Comparison of ENCODE assay signal across 30 mouse cellular contexts in genomic region chr5:91989261-91989660, GRCm38 (mm10). TPM values are rescaled to one million over a fixed set of nuclear protein-coding genes. Genes with fewer than 3 reads are reported as not detected.
DNase-seq lines count a peak whose midpoint lies in the region; ATAC-seq lines count a peak whose summit lies in the region.
"Had no signal": no experiment of that assay in that cellular context is flagged by ENCODE, and none has a peak within 500 bp of the region (broad histone marks: within the 10 kb centered on the region; RNA-seq: fewer than 3 reads in every experiment).

No protein-coding gene starts in this region.

- H3K4me3 ChIP-seq in midbrain, embryonic 14.5 days (replicated peaks; ENCODE audit: low read depth, low read length) = no peak overlapping the region
- H3K4me3 ChIP-seq in midbrain, embryonic 10.5 days = no peak overlapping the region
- H3K4me3 ChIP-seq in hindbrain, embryonic 14.5 days (replicated peaks; ENCODE audit: low read length) = no peak overlapping the region
- H3K4me3 ChIP-seq: embryonic facial prominence, embryonic 12.5 days; embryonic facial prominence, embryonic 15.5 days; gastrocnemius, adult 2 months; hindbrain, embryonic 10.5 days; hindbrain, embryonic 13.5 days had no signal

- no peaks in the 10 kb centered on the region for H3K9me3 ChIP-seq in midbrain, embryonic 14.5 days (ENCODE audit: control insufficient read depth, low read length)
- H3K9me3 ChIP-seq in midbrain, embryonic 10.5 days (replicated peaks) = no peaks in the 10 kb centered on the region
- no peaks in the 10 kb centered on the region for H3K9me3 ChIP-seq in hindbrain, embryonic 14.5 days (ENCODE audit: control insufficient read depth, low read length)
- H3K9me3 ChIP-seq: embryonic facial prominence, embryonic 12.5 days; embryonic facial prominence, embryonic 15.5 days; hindbrain, embryonic 10.5 days; hindbrain, embryonic 13.5 days had no signal

- H3K4me1 ChIP-seq in midbrain, embryonic 14.5 days (ENCODE audit: control insufficient read depth, insufficient read depth, low read length) = no peaks in the 10 kb centered on the region
- H3K4me1 ChIP-seq in midbrain, embryonic 10.5 days = no peaks in the 10 kb centered on the region
- no peaks in the 10 kb centered on the region for H3K4me1 ChIP-seq in hindbrain, embryonic 14.5 days (replicated peaks; ENCODE audit: control insufficient read depth, insufficient read depth, low read length)
- H3K4me1 ChIP-seq: embryonic facial prominence, embryonic 12.5 days; embryonic facial prominence, embryonic 15.5 days; hindbrain, embryonic 10.5 days; hindbrain, embryonic 13.5 days had no signal

- no peak overlapping the region for H3K4me2 ChIP-seq in midbrain, embryonic 14.5 days (ENCODE audit: low read length)
- H3K4me2 ChIP-seq in hindbrain, embryonic 14.5 days (replicated peaks) = no peak overlapping the region
- H3K4me2 ChIP-seq: embryonic facial prominence, embryonic 12.5 days; embryonic facial prominence, embryonic 15.5 days; heart, embryonic 11.5 days; hindbrain, embryonic 13.5 days had no signal

- H3K27ac ChIP-seq in midbrain, embryonic 14.5 days (replicated peaks; ENCODE audit: low read depth, low read length) = no peak overlapping the region
- no peak overlapping the region for H3K27ac ChIP-seq in midbrain, embryonic 10.5 days (replicated peaks)
- H3K27ac ChIP-seq in hindbrain, embryonic 14.5 days = no peak overlapping the region
- H3K27ac ChIP-seq: embryonic facial prominence, embryonic 12.5 days; embryonic facial prominence, embryonic 15.5 days; gastrocnemius, adult 2 months; hindbrain, embryonic 10.5 days; hindbrain, embryonic 13.5 days; hindbrain, postnatal 0 days had no signal

- ATAC-seq in midbrain, embryonic 14.5 days (ENCODE audit: low FRiP score, low TSS enrichment) = no peak
- no peak for ATAC-seq in hindbrain, embryonic 14.5 days (ENCODE audit: low FRiP score)
- ATAC-seq: forebrain, embryonic 14.5 days; hindbrain, postnatal 0 days; inflammation-experienced regulatory T-cells, adult 6 months; Patski had no signal

- H3K36me3 ChIP-seq in midbrain, embryonic 14.5 days (ENCODE audit: control insufficient read depth, insufficient read depth, low read length) = no peaks in the 10 kb centered on the region
- H3K36me3 ChIP-seq in midbrain, embryonic 10.5 days = no peaks in the 10 kb centered on the region
- no peaks in the 10 kb centered on the region for H3K36me3 ChIP-seq in hindbrain, embryonic 14.5 days (replicated peaks; ENCODE audit: control insufficient read depth, insufficient read depth)
- H3K36me3 ChIP-seq: embryonic facial prominence, embryonic 12.5 days; embryonic facial prominence, embryonic 15.5 days; hindbrain, embryonic 10.5 days; hindbrain, embryonic 13.5 days had no signal

- no peaks in the 10 kb centered on the region for H3K27me3 ChIP-seq in midbrain, embryonic 14.5 days (ENCODE audit: control insufficient read depth, insufficient read depth, low read length)
- H3K27me3 ChIP-seq in midbrain, embryonic 10.5 days (ENCODE audit: low read depth, poor library complexity, severe bottlenecking) = no peaks in the 10 kb centered on the region
- no peaks in the 10 kb centered on the region for H3K27me3 ChIP-seq in hindbrain, embryonic 14.5 days (ENCODE audit: control insufficient read depth, insufficient read depth, low read length)
- H3K27me3 ChIP-seq: embryonic facial prominence, embryonic 12.5 days; embryonic facial prominence, embryonic 15.5 days; hindbrain, embryonic 13.5 days; Patski had no signal

- WGBS in midbrain, embryonic 14.5 days = 75% methylated on average over 9 of the region's 9 CpGs
- WGBS in midbrain, embryonic 10.5 days = 91% methylated on average over 9 of the region's 9 CpGs
- WGBS in hindbrain, embryonic 14.5 days = 75% methylated on average over 9 of the region's 9 CpGs

- H3K9ac ChIP-seq in midbrain, embryonic 14.5 days (replicated peaks; ENCODE audit: low read length) = no peak overlapping the region
- H3K9ac ChIP-seq in hindbrain, embryonic 14.5 days = no peak overlapping the region
- H3K9ac ChIP-seq: embryonic facial prominence, embryonic 12.5 days; embryonic facial prominence, embryonic 15.5 days; forebrain, postnatal 0 days; hindbrain, embryonic 13.5 days had no signal

- DNase-seq in midbrain, embryonic 14.5 days = peak; percentile 3
- DNase-seq in midbrain, embryonic 10.5 days (ENCODE audit: low spot score) = no peak
- peak; percentile 84 for DNase-seq in Muller cell, postnatal 12 days (ENCODE audit: inconsistent ontology term)
- peak; percentile 6 for DNase-seq in retina, embryonic 14.5 days (ENCODE audit: low spot score)
- DNase-seq in hindbrain, embryonic 14.5 days (ENCODE audit: low spot score) = no peak
- no peak for DNase-seq in left cerebral cortex, adult 11 months (ENCODE audit: low spot score)
- DNase-seq: adrenal gland, postnatal 10 days; adrenal gland, postnatal 36 days; cerebellum, adult 11 months; cerebellum, adult 2 months; cerebellum, adult 9-11 months; cerebellum, postnatal 25 days; forebrain, postnatal 0 days; gastrocnemius, adult 2 months; gastrocnemius, postnatal 14 days; heart, adult 18-20 months; heart, postnatal 36 days had no signal

RNA-seq across cellular contexts. Expression of gene Odaph, which starts 2.0 kb away (rescaled TPM):
- 0.29 TPM in 1 of 2 replicates, not detected in the other for polyA plus RNA-seq in midbrain, embryonic 14.5 days (2014; fragmentation: Nextera tagmentation; extraction: Ambion mirVana)
- polyA plus RNA-seq in midbrain, embryonic 10.5 days (2016; fragmentation: Nextera tagmentation; extraction: Ambion mirVana) = not detected in 2 replicates
- polyA plus RNA-seq in hindbrain, embryonic 14.5 days (2014; fragmentation: Nextera tagmentation; extraction: Ambion mirVana) = 0.38 TPM in 1 of 2 replicates, not detected in the other
- polyA plus RNA-seq: embryonic facial prominence, embryonic 12.5 days; forebrain, embryonic 11.5 days; forebrain, embryonic 14.5 days; frontal cortex, adult 2 months; heart, embryonic 11.5 days; heart, embryonic 14.5 days; heart, postnatal 0 days; hindbrain, embryonic 10.5 days; hindbrain, embryonic 13.5 days; inflammation-experienced regulatory T-cells, adult 6 months had no signal

RNA-seq across cellular contexts. Expression of gene Rchy1, which starts 26.4 kb away (rescaled TPM):
- polyA plus RNA-seq in midbrain, embryonic 14.5 days (2014; fragmentation: Nextera tagmentation; extraction: Ambion mirVana) = 58.0 and 61.5 TPM in 2 replicates
- polyA plus RNA-seq in midbrain, embryonic 10.5 days (2016; fragmentation: Nextera tagmentation; extraction: Ambion mirVana) = 58.0 and 64.7 TPM in 2 replicates
- 55.3 and 64.3 TPM in 2 replicates for polyA plus RNA-seq in hindbrain, embryonic 14.5 days (2014; fragmentation: Nextera tagmentation; extraction: Ambion mirVana)

RNA-seq across cellular contexts. Expression of gene Cdkl2, which starts 54.4 kb away (rescaled TPM):
- polyA plus RNA-seq in midbrain, embryonic 14.5 days (2014; fragmentation: Nextera tagmentation; extraction: Ambion mirVana) = 7.7 and 8.3 TPM in 2 replicates
- polyA plus RNA-seq in midbrain, embryonic 10.5 days (2016; fragmentation: Nextera tagmentation; extraction: Ambion mirVana) = 0.24 and 0.28 TPM in 2 replicates
- polyA plus RNA-seq in hindbrain, embryonic 14.5 days (2014; fragmentation: Nextera tagmentation; extraction: Ambion mirVana) = 13.5 and 18.9 TPM in 2 replicates

Comparison
In these comparisons a context has a peak if more than half of its experiments do, and no peak if none do; other contexts are left out.
1. DNase-seq: peak in midbrain, embryonic 14.5 days (single experiment), Muller cell, postnatal 12 days (single experiment) and retina, embryonic 14.5 days (single experiment); none in midbrain, embryonic 10.5 days (single experiment), hindbrain, embryonic 14.5 days (single experiment) and left cerebral cortex, adult 11 months (single experiment).